Mouse (Mus musculus) embryonic facial prominence, embryonic 14.5 days (tissue): ENCODE measurements around the gene Timm22. TPM values are rescaled to one million over a fixed set of nuclear protein-coding genes. Genes with fewer than 3 reads are reported as not detected.

Experiments used
- ATAC-seq: fragments of 200-750 bp; cut with Nextera tagmentation; 2 replicates; pipeline ENCODE4 v1.8.0; 2017; ENCODE audit warnings: low read depth, moderate number of reproducible peaks, moderate TSS enrichment
- DNase-seq: peaks from one replicate; pipeline ENCODE4 v3.0.0-alpha.2; 2015; ENCODE audit warnings: low spot score
- H3K27ac ChIP-seq: fragments of 300-500 bp; sonication (generic); replicated peaks from 2 replicates; pipeline ENCODE4 v1.5.1; 2014; ENCODE audit warnings: low read depth, mild to moderate bottlenecking, low read length, moderate library complexity
- H3K27me3 ChIP-seq: fragments of 300-500 bp; sonication (generic); replicated peaks from 2 replicates; pipeline ENCODE4 v1.6.1; 2014; ENCODE audit warnings: low read length; ENCODE audit not compliant: control insufficient read depth, insufficient read depth
- H3K36me3 ChIP-seq: fragments of 300-500 bp; sonication (generic); 2 replicates; pipeline ENCODE4 v1.6.1; 2014; ENCODE audit warnings: low read length, mixed read lengths; ENCODE audit not compliant: control insufficient read depth, insufficient read depth
- H3K4me1 ChIP-seq: fragments of 300-500 bp; sonication (generic); 2 replicates; pipeline ENCODE4 v1.6.1; 2014; ENCODE audit warnings: antibody characterized with exemption, low read length; ENCODE audit not compliant: control insufficient read depth, insufficient read depth
- H3K4me2 ChIP-seq: fragments of 300-500 bp; sonication (generic); 2 replicates; pipeline ENCODE4 v1.6.1; 2014; ENCODE audit warnings: low read depth, mild to moderate bottlenecking, low read length, moderate library complexity, mixed read lengths
- H3K4me3 ChIP-seq: fragments of 300-500 bp; sonication (generic); 2 replicates; pipeline ENCODE4 v1.5.1; 2014; ENCODE audit warnings: low read depth, mild to moderate bottlenecking, low read length
- H3K9ac ChIP-seq: fragments of 300-500 bp; sonication (generic); 2 replicates; pipeline ENCODE4 v1.6.1; 2014; ENCODE audit warnings: low read depth, mild to moderate bottlenecking, low read length, moderate library complexity, mixed read lengths
- H3K9me3 ChIP-seq: fragments of 300-500 bp; sonication (generic); 2 replicates; pipeline ENCODE4 v1.6.1; 2016; ENCODE audit warnings: low read length; ENCODE audit not compliant: control insufficient read depth
- WGBS: fragments of 180-500 bp; shearing (Covaris S2); extraction: QIAGEN DNeasy Blood & Tissue Kit; methylation state at CpG from one replicate; pipeline ENCODE4 v1.1.7; 2014; 5-methylcytosine and 5-hydroxymethylcytosine counted together
- polyA plus RNA-seq: library from polyadenylated mRNA; unstranded; fragments of >200 nt; fragmentation: Nextera tagmentation; extraction: Ambion mirVana; gene quantifications from 2 replicates; pipeline ENCODE4 v1.2.1, GENCODE M21; 2014

The Timm22 gene
- polyA plus RNA-seq, 1 experiment from 2014 or later, result 113 TPM

DNA sequence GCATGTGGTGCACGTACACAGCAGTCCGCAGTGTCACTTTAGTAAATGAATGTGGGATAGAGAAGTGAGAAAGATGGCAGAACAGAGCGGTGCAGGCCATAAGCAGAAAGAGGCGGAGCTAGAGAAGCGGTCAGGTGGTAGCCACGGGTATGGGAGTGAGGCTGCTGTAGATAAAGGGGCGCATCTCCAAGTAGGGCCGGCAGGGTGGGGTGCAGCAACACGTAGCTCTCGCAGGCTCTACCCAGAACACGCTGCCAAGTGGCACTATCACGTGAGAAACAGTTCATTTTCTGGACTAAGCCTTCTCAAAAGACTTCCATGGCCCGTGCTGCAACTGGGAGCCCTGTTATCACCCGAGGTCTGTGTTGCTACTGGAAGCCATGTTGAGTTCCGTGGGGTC lies 40.0 kb upstream of the Timm22 start:
- Histone ChIP-seq H3K4me3 (no peak overlapping the region), H3K9ac (no peak overlapping the region), H3K27me3 (no peaks in the 10 kb centered on the region), H3K9me3 (no peaks in the 10 kb centered on the region), H3K36me3 (peaks cover 15% of the 10 kb centered on the region; the same call in 1 of the 2 replicates), H3K4me2 (no peak overlapping the region), H3K4me1 (peaks cover 23% of the 10 kb centered on the region), H3K27ac (no peak overlapping the region)
- no peak for DNase-seq
- ATAC-seq, result no peak
- 86% methylated on average over 15 of the region's 15 CpGs for WGBS

GRCm38 (mm10) chr11:76370491-76370890 lies 36.3 kb upstream of the Timm22 start:
- no peak overlapping the region for H3K4me3 ChIP-seq
- no peaks in the 10 kb centered on the region for H3K27me3 ChIP-seq
- H3K9ac ChIP-seq, result no peak overlapping the region
- no peak for DNase-seq
- H3K27ac ChIP-seq, result no peak overlapping the region
- no peaks in the 10 kb centered on the region for H3K9me3 ChIP-seq
- H3K36me3 ChIP-seq, result peaks cover 8% of the 10 kb centered on the region; the same call in 1 of the 2 replicates
- no peak overlapping the region for H3K4me2 ChIP-seq
- H3K4me1 ChIP-seq, result peaks cover 44% of the 10 kb centered on the region
- no peak for ATAC-seq

DNA sequence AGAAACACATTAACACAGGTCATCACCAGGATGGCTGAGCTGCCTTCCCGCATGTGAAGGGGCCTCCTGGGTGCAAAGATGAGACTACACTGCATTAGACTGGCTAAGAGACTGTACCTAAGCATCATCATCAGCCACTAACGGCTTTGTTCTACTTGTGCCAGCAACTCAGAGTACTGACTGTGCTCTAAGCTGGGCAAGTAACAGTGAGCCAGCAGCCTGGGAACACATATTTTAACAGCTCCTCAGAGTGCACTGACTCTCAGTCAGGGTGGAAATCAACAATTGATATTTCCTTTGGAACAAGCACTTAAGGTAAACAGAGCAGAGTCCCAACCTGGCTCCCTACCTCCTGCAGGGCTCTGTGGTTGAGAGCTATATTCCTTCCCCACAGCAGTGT lies 34.6 kb upstream of the Timm22 start:
- DNase-seq (no peak), ATAC-seq (no peak)
- no peaks in the 10 kb centered on the region for H3K36me3 ChIP-seq
- WGBS, result 60% methylated on average over 2 of the region's 2 CpGs
- H3K27me3 ChIP-seq, result no peaks in the 10 kb centered on the region
- H3K9me3 ChIP-seq, result no peaks in the 10 kb centered on the region
- H3K4me2 ChIP-seq, result no peak overlapping the region
- peak overlapping the region; percentile 52; the same call in 1 of the 2 replicates for H3K27ac ChIP-seq
- H3K9ac ChIP-seq, result 0 out of 2 replicates have a peak overlapping the region, but pooled peaks have one; percentile 14
- H3K4me1 ChIP-seq, result peaks cover 50% of the 10 kb centered on the region
- no peak overlapping the region for H3K4me3 ChIP-seq

- no peak overlapping the region for H3K4me2 ChIP-seq
- ATAC-seq, result no peak
- peak overlapping the region; percentile 52; the same call in 1 of the 2 replicates for H3K27ac ChIP-seq
- H3K9me3 ChIP-seq, result no peaks in the 10 kb centered on the region
- H3K4me3 ChIP-seq, result no peak overlapping the region
- H3K4me1 ChIP-seq, result peaks cover 55% of the 10 kb centered on the region
- no peaks in the 10 kb centered on the region for H3K36me3 ChIP-seq
- no peaks in the 10 kb centered on the region for H3K27me3 ChIP-seq
- H3K9ac ChIP-seq, result 0 out of 2 replicates have a peak overlapping the region, but pooled peaks have one; percentile 14
- no peak for DNase-seq
- WGBS, result 45% methylated on average over 6 of the region's 6 CpGs
Observed at GRCm38 (mm10) chr11:76372534-76372933, 34.2 kb upstream of the Timm22 start.

DNA sequence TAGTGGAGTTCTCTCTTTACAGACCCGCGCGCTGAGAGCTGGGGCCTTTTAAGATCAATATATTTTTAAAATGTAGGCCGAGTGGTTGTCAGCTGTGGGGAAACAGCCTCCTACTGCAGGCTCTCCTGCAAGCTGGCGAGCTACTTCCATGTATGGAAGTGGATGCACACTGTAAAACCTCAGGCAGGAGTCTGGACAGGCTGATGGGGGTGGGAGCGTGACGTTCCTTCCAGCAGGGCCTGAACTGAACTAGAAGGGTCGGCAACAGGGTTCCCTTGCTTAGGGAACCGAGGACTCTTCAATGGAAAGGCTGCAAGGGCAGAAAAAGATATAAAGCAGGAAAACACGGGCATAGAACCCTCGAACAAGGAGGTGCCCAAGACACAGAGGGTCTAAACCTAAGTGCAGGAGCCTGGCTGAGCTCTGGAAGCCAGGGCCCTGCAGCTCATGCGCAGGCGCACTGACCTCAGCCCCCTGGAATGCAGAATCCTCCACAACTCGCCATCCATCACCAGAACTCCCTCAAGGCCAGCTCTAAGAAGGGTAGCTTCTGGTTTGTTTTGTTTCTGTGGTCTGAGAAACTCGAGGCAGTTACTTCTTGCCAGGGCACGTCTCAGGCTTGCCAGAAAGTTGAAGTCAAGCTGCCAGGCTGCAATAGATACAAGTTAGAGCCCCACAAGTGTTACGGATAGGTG lies 32.1 kb upstream of the Timm22 start:
- Histone ChIP-seq H3K4me1 (peaks cover 61% of the 10 kb centered on the region), H3K27me3 (no peaks in the 10 kb centered on the region), H3K9ac (peak overlapping the region; percentile 35; the same call in 1 of the 2 replicates), H3K27ac (peak overlapping the region; percentile 88), H3K4me3 (no peak overlapping the region), H3K9me3 (no peaks in the 10 kb centered on the region), H3K36me3 (no peaks in the 10 kb centered on the region), H3K4me2 (peak overlapping the region; percentile 24; the same call in 1 of the 2 replicates)
- ATAC-seq, result peak; percentile 89
- DNase-seq, result peak; percentile 94
- WGBS, result 30% methylated on average over 16 of the region's 17 CpGs

- H3K4me2 ChIP-seq, result no peak overlapping the region
- DNase-seq (no peak), ATAC-seq (no peak)
- no peak overlapping the region for H3K4me3 ChIP-seq
- H3K9ac ChIP-seq, result no peak overlapping the region
- no peaks in the 10 kb centered on the region for H3K9me3 ChIP-seq
- peaks cover 58% of the 10 kb centered on the region for H3K4me1 ChIP-seq
- no peaks in the 10 kb centered on the region for H3K36me3 ChIP-seq
- no peak overlapping the region for H3K27ac ChIP-seq
- 83% methylated on average over 3 of the region's 3 CpGs for WGBS
- no peaks in the 10 kb centered on the region for H3K27me3 ChIP-seq
Observed at GRCm38 (mm10) chr11:76376425-76376824, 30.3 kb upstream of the Timm22 start.

- no peak overlapping the region for H3K4me2 ChIP-seq
- H3K27me3 ChIP-seq, result no peaks in the 10 kb centered on the region
- 41% methylated on average over 11 of the region's 11 CpGs for WGBS
- DNase-seq (no peak), ATAC-seq (no peak)
- no peak overlapping the region for H3K9ac ChIP-seq
- no peaks in the 10 kb centered on the region for H3K9me3 ChIP-seq
- peaks cover 56% of the 10 kb centered on the region for H3K4me1 ChIP-seq
- no peak overlapping the region for H3K27ac ChIP-seq
- no peak overlapping the region for H3K4me3 ChIP-seq
- H3K36me3 ChIP-seq, result no peaks in the 10 kb centered on the region
Observed at GRCm38 (mm10) chr11:76379921-76380544, 26.7 kb upstream of the Timm22 start.

DNA sequence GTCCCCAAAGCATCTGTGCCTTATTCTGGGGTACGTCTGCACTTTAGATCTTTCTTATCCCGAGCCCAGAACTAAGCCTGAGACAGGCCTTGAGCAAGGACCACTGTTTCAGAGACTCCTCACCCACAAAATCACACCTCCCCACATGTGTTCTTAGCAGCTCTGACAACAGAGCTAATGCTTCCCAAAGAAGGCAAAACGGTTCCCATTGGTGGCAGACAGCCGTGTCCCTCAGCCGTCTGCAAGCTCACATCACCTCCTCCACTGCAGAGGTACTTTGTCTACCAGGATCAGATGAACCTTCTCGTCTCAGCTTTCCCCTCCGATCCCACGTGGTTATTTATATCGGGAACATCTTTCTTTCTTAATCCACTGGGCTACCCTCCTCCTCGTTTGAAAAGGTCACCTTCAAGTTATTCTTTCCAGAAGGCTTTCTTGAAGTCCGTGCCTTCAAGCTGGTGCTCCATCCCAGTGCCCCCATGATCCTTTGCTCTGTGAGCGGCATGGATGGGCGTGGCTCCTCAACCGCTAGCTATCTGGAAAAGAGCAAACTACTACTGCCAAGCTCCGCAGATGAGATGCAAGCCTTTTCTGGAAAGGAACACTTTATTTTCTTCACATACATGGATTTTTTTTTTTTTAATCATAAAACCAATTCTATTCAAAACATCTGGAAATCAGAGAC lies 25.4 kb upstream of the Timm22 start:
- DNase-seq (no peak), ATAC-seq (no peak)
- H3K36me3 ChIP-seq, result no peaks in the 10 kb centered on the region
- WGBS, result 65% methylated on average over 15 of the region's 15 CpGs
- H3K27ac ChIP-seq, result no peak overlapping the region
- H3K9me3 ChIP-seq, result no peaks in the 10 kb centered on the region
- H3K4me3 ChIP-seq, result no peak overlapping the region
- H3K9ac ChIP-seq, result no peak overlapping the region
- H3K27me3 ChIP-seq, result no peaks in the 10 kb centered on the region
- no peak overlapping the region for H3K4me2 ChIP-seq
- H3K4me1 ChIP-seq, result peaks cover 52% of the 10 kb centered on the region
